Mouse (Mus musculus): ENCODE data around the gene Bcar1. TPM values are rescaled to one million over a fixed set of nuclear protein-coding genes. Genes with fewer than 3 reads are reported as not detected.

Bcar1 gene
- total and polyA plus RNA-seq, 2 experiments from 2014 or later = 44.3 to 72.8 TPM

DNA sequence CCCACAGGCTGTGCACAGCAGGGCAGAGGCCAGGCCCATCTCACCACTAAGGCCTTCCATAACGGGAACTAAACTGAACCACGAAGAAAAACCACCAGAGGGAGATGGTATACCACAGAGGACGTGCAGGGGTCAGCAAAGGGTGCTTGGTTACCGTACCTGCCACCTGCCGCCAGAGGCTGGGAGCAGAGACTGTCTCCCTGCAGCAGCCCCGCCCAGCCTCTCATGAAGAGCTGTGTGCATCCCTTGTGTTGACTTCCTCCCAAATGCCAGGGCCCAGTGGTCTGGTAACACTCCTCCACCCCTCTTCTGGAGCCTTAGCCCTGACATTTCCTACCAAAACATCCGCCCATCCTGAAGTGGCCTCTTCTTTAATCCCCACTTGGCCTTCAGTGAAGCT, 4.0 kb downstream of the Bcar1 start:
- WGBS = 48% methylated on average over 7 of the region's 7 CpGs
- H3K27ac ChIP-seq (ENCODE audit: low read depth, low read length) = no peak overlapping the region
- H3K4me3 ChIP-seq (ENCODE audit: low read depth, low read length) = no peak overlapping the region
- ATAC-seq (ENCODE audit: low FRiP score) (no peak), DNase-seq (ENCODE audit: low spot score) (no peak)
- H3K9ac ChIP-seq (replicated peaks; ENCODE audit: low read length, poor library complexity, severe bottlenecking) = no peak overlapping the region
- H3K27me3 ChIP-seq (ENCODE audit: insufficient read depth, low read length) = no peaks in the 10 kb centered on the region
- TF ChIP-seq CTCF (IDR thresholded peaks at IDR 0.05) = peak; percentile 47
- no peaks in the 10 kb centered on the region for H3K36me3 ChIP-seq (ENCODE audit: insufficient read depth, low read length)
- H3K9me3 ChIP-seq (ENCODE audit: low read length) = no peaks in the 10 kb centered on the region
- H3K4me2 ChIP-seq (ENCODE audit: low read depth, low read length, poor library complexity, severe bottlenecking) = no peak overlapping the region
- peaks cover 49% of the 10 kb centered on the region for H3K4me1 ChIP-seq (ENCODE audit: insufficient read depth, low read length)

DNA sequence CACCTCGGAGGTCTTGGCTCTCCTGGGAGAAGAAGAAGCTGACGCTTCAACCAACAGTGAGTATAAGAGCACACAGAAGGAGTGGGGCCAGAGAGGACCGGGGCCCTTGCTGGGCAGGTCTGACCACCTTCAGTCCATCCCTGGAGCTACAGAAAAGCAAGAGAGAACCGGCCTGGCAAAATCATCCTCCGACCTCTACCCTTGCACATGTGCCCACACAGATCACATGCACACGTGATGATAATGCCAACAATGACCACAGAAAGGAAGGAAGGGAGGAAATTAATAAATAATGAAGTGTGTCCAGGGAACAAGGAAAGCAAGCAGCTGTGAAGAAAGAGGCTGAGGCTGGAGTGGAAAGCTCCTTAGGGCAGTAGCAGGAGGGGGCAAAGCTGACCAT, 4.7 kb downstream of the Bcar1 start:
- Histone ChIP-seq H3K27ac (ENCODE audit: low read depth, low read length) (no peak overlapping the region), H3K27me3 (ENCODE audit: insufficient read depth, low read length) (no peaks in the 10 kb centered on the region), H3K4me3 (ENCODE audit: low read depth, low read length) (no peak overlapping the region), H3K4me2 (ENCODE audit: low read depth, low read length, poor library complexity, severe bottlenecking) (no peak overlapping the region), H3K36me3 (ENCODE audit: insufficient read depth, low read length) (no peaks in the 10 kb centered on the region), H3K9me3 (ENCODE audit: low read length) (no peaks in the 10 kb centered on the region), H3K4me1 (ENCODE audit: insufficient read depth, low read length) (peaks cover 43% of the 10 kb centered on the region), H3K9ac (replicated peaks; ENCODE audit: low read length, poor library complexity, severe bottlenecking) (peak overlapping the region; percentile 33; the same call in 1 of the 2 replicates)
- DNase-seq (ENCODE audit: low spot score) (no peak), ATAC-seq (ENCODE audit: low FRiP score) (no peak)
- no peak for TF ChIP-seq CTCF (IDR thresholded peaks at IDR 0.05)
- 59% methylated on average over 6 of the region's 6 CpGs for WGBS

DNA sequence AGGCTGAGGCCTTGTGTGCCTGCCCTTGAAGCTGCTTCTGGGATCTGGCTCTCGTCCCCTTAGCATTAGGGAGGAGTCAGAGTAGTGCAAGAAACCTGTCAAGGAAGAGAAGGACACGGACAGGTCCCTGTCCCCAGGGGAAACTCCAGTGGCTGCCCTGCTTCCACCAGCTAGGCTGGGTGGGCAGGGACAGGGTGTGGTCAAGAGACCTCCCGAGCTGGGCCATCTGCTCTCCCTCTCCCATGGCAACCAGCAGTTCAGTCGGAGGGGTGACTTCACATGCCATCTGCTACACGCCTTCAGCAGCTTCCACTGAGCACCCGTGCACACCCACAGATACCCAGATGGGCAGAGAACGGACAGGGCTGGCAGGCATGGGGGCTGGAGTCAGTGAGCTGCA, 7.3 kb downstream of the Bcar1 start:
- no peaks in the 10 kb centered on the region for H3K27me3 ChIP-seq (ENCODE audit: insufficient read depth, low read length)
- peak; percentile 70 for DNase-seq (ENCODE audit: low spot score)
- H3K27ac ChIP-seq (ENCODE audit: low read depth, low read length) = no peak overlapping the region
- 29% methylated on average over 7 of the region's 7 CpGs for WGBS
- peaks cover 34% of the 10 kb centered on the region for H3K4me1 ChIP-seq (ENCODE audit: insufficient read depth, low read length)
- H3K9ac ChIP-seq (replicated peaks; ENCODE audit: low read length, poor library complexity, severe bottlenecking) = no peak overlapping the region
- H3K4me2 ChIP-seq (ENCODE audit: low read depth, low read length, poor library complexity, severe bottlenecking) = no peak overlapping the region
- ATAC-seq (ENCODE audit: low FRiP score) = no peak
- no peaks in the 10 kb centered on the region for H3K36me3 ChIP-seq (ENCODE audit: insufficient read depth, low read length)
- H3K9me3 ChIP-seq (ENCODE audit: low read length) = no peaks in the 10 kb centered on the region
- TF ChIP-seq CTCF (IDR thresholded peaks at IDR 0.05) = no peak
- H3K4me3 ChIP-seq (ENCODE audit: low read depth, low read length) = no peak overlapping the region

DNA sequence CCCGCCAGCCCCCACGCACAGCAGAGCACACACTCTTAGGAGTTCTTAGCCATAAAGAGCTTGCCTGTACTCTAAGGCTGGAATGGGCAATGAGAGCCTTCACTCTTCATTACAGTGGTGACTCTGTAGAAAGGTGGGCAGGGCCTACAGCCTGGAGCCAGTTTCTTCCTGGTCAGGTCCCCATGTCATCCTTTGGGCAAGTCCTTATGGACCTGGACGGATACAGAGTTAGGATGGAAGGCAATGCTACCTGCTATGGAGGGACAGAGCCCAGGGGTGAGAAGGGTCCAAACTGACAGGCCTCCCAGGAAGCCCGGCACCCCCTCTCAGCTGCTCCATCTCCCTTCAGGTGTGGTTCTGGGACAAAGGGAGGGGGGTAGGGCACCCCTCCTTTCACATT, 7.8 kb downstream of the Bcar1 start:
- TF ChIP-seq CTCF (IDR thresholded peaks at IDR 0.05) = no peak
- 74% methylated on average over 4 of the region's 4 CpGs for WGBS
- DNase-seq (ENCODE audit: low spot score) = no peak
- Histone ChIP-seq H3K27ac (ENCODE audit: low read depth, low read length) (no peak overlapping the region), H3K4me1 (ENCODE audit: insufficient read depth, low read length) (peaks cover 33% of the 10 kb centered on the region), H3K4me3 (ENCODE audit: low read depth, low read length) (no peak overlapping the region), H3K36me3 (ENCODE audit: insufficient read depth, low read length) (no peaks in the 10 kb centered on the region), H3K9me3 (ENCODE audit: low read length) (no peaks in the 10 kb centered on the region), H3K27me3 (ENCODE audit: insufficient read depth, low read length) (no peaks in the 10 kb centered on the region), H3K9ac (replicated peaks; ENCODE audit: low read length, poor library complexity, severe bottlenecking) (0 out of 2 replicates have a peak overlapping the region, but pooled peaks have one; percentile 13), H3K4me2 (ENCODE audit: low read depth, low read length, poor library complexity, severe bottlenecking) (no peak overlapping the region)
- ATAC-seq (ENCODE audit: low FRiP score) = no peak

DNA sequence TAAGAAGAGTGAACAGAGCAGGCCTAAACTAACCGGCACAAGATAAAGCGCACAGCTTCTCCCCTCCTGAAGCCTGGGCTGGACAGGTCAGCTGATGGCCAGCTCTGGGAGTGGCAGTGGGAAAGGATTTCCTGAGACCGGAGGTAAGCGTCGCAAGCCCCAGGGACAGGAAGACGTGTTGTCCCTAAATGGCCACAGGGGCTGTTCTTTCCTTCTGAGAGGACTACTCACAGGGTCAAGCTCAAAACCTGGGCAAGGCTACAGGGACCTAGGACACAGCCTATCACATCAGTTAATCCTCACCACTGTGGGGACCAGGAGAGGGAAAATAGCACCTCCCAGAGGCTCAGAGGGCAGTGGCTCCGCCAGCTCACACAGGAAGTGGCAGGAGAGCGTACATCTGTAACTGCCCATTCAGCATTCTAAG, 8.3 kb downstream of the Bcar1 start:
- WGBS = 63% methylated on average over 8 of the region's 8 CpGs
- peak overlapping the region; percentile 0; the same call in 1 of the 2 replicates for H3K4me2 ChIP-seq (ENCODE audit: low read depth, low read length, poor library complexity, severe bottlenecking)

DNA sequence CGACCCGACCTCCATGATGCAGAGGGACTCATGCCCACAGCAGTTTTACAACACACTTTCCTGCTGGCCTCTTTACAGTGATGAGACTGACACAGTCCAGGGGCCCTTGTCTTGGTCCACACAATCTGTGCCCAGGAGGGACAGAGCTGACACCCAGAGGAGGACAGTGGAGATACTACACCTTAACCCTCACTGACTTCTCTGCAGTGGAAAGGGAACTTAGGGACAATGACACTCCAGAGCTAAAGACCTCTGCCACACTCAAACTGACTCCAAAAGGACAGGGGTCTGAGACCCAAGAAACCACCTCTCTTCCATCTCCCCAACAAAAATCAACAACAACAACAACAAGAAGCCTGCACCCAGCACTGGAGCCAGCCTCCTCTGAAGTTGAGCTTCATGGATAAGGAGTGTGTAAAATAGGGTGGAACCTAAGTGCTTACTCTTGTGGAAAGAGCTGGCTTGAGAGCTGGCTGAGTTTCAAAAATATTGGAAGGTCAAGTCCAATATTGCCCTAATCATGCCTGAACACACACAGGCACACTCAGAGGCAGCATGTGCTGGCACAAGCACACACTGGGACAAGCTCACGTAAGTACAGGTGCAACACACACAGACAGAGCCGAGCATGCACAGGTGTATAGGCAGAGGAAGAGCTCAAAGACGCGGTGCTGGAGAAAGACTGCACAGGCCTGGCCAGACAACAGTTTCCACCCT, 9.2 kb downstream of the Bcar1 start:
- peaks cover 24% of the 10 kb centered on the region for H3K4me1 ChIP-seq (ENCODE audit: insufficient read depth, low read length)
- ATAC-seq (ENCODE audit: low FRiP score) = no peak
- no peaks in the 10 kb centered on the region for H3K36me3 ChIP-seq (ENCODE audit: insufficient read depth, low read length)
- no peak overlapping the region for H3K4me2 ChIP-seq (ENCODE audit: low read depth, low read length, poor library complexity, severe bottlenecking)
- no peak overlapping the region for H3K27ac ChIP-seq (ENCODE audit: low read depth, low read length)
- H3K9me3 ChIP-seq (ENCODE audit: low read length) = no peaks in the 10 kb centered on the region
- H3K4me3 ChIP-seq (ENCODE audit: low read depth, low read length) = no peak overlapping the region
- no peak for TF ChIP-seq CTCF (IDR thresholded peaks at IDR 0.05)
- H3K27me3 ChIP-seq (ENCODE audit: insufficient read depth, low read length) = no peaks in the 10 kb centered on the region
- no peak for DNase-seq (ENCODE audit: low spot score)
- H3K9ac ChIP-seq (replicated peaks; ENCODE audit: low read length, poor library complexity, severe bottlenecking) = no peak overlapping the region
- WGBS = 63% methylated on average over 5 of the region's 6 CpGs

More for the DNA sequence above, 8.3 kb downstream of the Bcar1 start:
- Histone ChIP-seq H3K9me3 (ENCODE audit: low read length) (no peaks in the 10 kb centered on the region), H3K27me3 (ENCODE audit: insufficient read depth, low read length) (no peaks in the 10 kb centered on the region), H3K4me3 (ENCODE audit: low read depth, low read length) (no peak overlapping the region), H3K4me1 (ENCODE audit: insufficient read depth, low read length) (peaks cover 31% of the 10 kb centered on the region), H3K27ac (ENCODE audit: low read depth, low read length) (no peak overlapping the region), H3K9ac (replicated peaks; ENCODE audit: low read length, poor library complexity, severe bottlenecking) (no peak overlapping the region), H3K36me3 (ENCODE audit: insufficient read depth, low read length) (no peaks in the 10 kb centered on the region)
- no peak for ATAC-seq (ENCODE audit: low FRiP score)
- no peak for DNase-seq (ENCODE audit: low spot score)
- TF ChIP-seq CTCF (IDR thresholded peaks at IDR 0.05) = 0 out of 2 replicates have a peak, but pooled peaks have one; percentile 22
